Mouse (Mus musculus) embryonic facial prominence, embryonic 11.5 days (tissue): Measurements from ENCODE around the gene Sik3. TPM values are rescaled to one million over a fixed set of nuclear protein-coding genes. Genes with fewer than 3 reads are reported as not detected.
A peak's percentile ranks its signal among the peaks of the same experiment; 100 is the strongest.

ENCODE experiments used
- ATAC-seq: fragments of 200-750 bp; cut with Nextera tagmentation; replicated peaks from 2 replicates; pipeline ENCODE4 v1.8.0; 2017; ENCODE audit warnings: low read depth; ENCODE audit not compliant: insufficient number of reproducible peaks, low FRiP score, low TSS enrichment
- DNase-seq: peaks from one replicate; pipeline ENCODE4 v3.0.0-alpha.2; 2015; ENCODE audit warnings: low spot score
- H3K27ac ChIP-seq: fragments of 300-500 bp; sonication (generic); replicated peaks from 2 replicates; pipeline ENCODE4 v1.5.1; 2014; ENCODE audit warnings: mild to moderate bottlenecking, low read depth, low read length, control low read depth
- H3K27me3 ChIP-seq: fragments of 300-500 bp; sonication (generic); 2 replicates; pipeline ENCODE4 v1.6.1; 2014; ENCODE audit warnings: mild to moderate bottlenecking, low read length, moderate library complexity, mixed read lengths; ENCODE audit not compliant: control insufficient read depth, insufficient read depth
- H3K36me3 ChIP-seq: fragments of 300-500 bp; sonication (generic); replicated peaks from 2 replicates; pipeline ENCODE4 v1.6.1; 2014; ENCODE audit warnings: low read depth, mild to moderate bottlenecking, low read length, moderate library complexity, mixed read lengths; ENCODE audit not compliant: control insufficient read depth, insufficient read depth
- H3K4me1 ChIP-seq: fragments of 300-500 bp; sonication (generic); 2 replicates; pipeline ENCODE4 v1.6.1; 2014; ENCODE audit warnings: low read length, mixed read lengths; ENCODE audit not compliant: control insufficient read depth, insufficient read depth
- H3K4me2 ChIP-seq: fragments of 300-500 bp; sonication (generic); 2 replicates; pipeline ENCODE4 v1.6.1; 2014; ENCODE audit warnings: low read depth, mild to moderate bottlenecking, control low read depth, low read length, moderate library complexity
- H3K4me3 ChIP-seq: fragments of 300-500 bp; sonication (generic); 2 replicates; pipeline ENCODE4 v1.5.1; 2014; ENCODE audit warnings: low read depth, low read length, control low read depth
- H3K9ac ChIP-seq: fragments of 300-500 bp; sonication (generic); replicated peaks from 2 replicates; pipeline ENCODE4 v1.6.1; 2014; ENCODE audit warnings: mild to moderate bottlenecking, control low read depth, low read length
- H3K9me3 ChIP-seq: fragments of 300-500 bp; sonication (generic); replicated peaks from 2 replicates; pipeline ENCODE4 v1.6.1; 2016; ENCODE audit warnings: mild to moderate bottlenecking, low read length, inconsistent platforms, mixed read lengths; ENCODE audit not compliant: control insufficient read depth
- WGBS: fragments of 180-500 bp; shearing (Covaris S2); extraction: QIAGEN DNeasy Blood & Tissue Kit; methylation state at CpG from one replicate; pipeline ENCODE4 v1.1.7; 2014; 5-methylcytosine and 5-hydroxymethylcytosine counted together
- polyA plus RNA-seq: library from polyadenylated mRNA; unstranded; fragments of >200 nt; fragmentation: Nextera tagmentation; extraction: Ambion mirVana; gene quantifications from 2 replicates; pipeline ENCODE4 v1.2.1, GENCODE M21; 2014

The Sik3 gene
- polyA plus RNA-seq, 1 experiment from 2014 or later: 8.2 TPM

DNA sequence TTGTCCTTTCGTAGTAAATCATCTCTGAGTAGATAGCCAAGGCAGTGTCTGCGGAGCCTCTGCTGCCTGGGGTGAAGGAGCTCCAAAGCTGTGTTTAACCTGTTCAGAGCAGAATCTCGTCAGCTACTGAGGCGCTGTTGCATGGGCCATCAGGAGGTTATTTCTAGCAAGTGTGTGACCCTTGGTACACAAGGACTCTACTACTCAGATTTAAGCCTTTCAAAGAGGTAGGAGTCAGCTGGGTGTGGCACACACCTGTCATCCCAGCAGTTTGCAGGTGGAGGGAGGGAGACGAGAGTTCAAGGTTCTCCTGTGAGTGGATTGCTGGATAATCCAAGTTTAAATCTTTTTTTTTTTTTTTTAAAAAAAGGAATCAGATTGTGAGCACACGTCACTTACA is 7.4 kb downstream of the Sik3 start:
- 88% methylated on average over 6 of the region's 6 CpGs for WGBS
- DNase-seq: no peak

DNA sequence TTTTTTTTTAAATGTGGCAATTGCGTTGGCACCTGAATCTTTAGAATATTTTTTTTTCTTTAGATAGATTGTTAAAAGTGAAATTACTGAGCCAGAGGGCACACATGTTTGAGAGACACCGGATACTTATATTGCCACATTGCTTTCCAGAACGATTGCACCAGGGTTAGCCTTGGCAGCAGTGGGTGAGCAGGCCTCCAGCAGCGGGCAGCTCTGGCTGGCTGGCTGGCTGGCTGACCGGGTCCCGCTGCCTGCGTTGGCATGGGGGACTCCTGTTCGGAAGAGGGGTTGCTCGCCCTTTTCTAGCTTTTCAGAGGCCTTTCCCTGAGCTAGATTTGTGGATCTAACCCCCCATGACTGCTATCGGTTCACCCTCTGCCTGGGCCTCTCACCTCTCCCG is 11.0 kb downstream of the Sik3 start:
- Histone ChIP-seq H3K9me3 (no peaks in the 10 kb centered on the region), H3K27ac (no peak overlapping the region), H3K36me3 (no peaks in the 10 kb centered on the region), H3K27me3 (no peaks in the 10 kb centered on the region), H3K4me2 (no peak overlapping the region), H3K4me3 (no peak overlapping the region), H3K4me1 (no peaks in the 10 kb centered on the region), H3K9ac (no peak overlapping the region)
- WGBS: 91% methylated on average over 11 of the region's 11 CpGs
- DNase-seq (no peak), ATAC-seq (no peak)

More for the DNA sequence above, 7.4 kb downstream of the Sik3 start:
- no peak overlapping the region for H3K4me2 ChIP-seq
- peaks cover 3% of the 10 kb centered on the region; the same call in 1 of the 2 replicates for H3K4me1 ChIP-seq
- ATAC-seq: no peak
- H3K4me3 ChIP-seq: no peak overlapping the region
- no peak overlapping the region for H3K27ac ChIP-seq
- H3K27me3 ChIP-seq: no peaks in the 10 kb centered on the region
- H3K9ac ChIP-seq: no peak overlapping the region
- no peaks in the 10 kb centered on the region for H3K36me3 ChIP-seq
- no peaks in the 10 kb centered on the region for H3K9me3 ChIP-seq

DNA sequence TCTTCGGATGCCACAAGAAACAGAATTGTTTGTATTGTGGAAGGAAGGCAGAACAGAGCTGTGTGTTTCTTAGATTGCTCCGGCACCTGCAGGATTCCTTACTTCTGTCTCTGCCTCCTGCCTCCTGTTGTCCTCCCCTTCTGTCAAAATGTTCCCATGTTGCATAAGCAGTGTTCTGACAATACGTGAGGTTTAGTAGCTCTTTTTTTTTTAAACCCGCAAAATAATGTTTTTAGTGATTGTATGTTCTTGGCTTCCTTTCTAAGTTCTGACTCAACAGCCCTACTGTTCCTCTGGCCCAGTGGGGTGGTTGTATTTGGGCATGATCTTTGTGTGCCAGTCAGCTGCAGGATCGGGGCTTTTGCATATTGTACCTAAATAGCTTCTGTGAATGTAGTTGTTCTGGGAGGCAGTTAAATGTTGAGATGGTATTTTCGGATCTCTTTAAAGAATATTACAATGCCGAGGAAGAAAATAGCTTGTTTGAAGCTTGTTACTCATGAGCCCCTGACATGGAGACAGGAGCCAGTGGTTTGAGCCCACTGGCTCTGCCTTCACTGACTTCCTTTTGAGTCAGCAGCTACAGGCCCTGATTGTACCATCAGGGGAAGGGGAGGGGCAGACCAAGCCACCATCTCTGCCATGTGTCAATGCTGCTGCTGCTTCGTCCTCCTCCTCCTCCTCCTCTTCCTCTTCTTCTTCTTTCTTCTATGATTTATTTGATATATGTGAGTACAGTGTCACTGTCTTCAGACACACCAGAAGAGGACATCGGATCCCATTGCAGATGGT is 13.6 kb downstream of the Sik3 start:
- no peaks in the 10 kb centered on the region; the same call in 1 of the 2 replicates for H3K4me1 ChIP-seq
- WGBS: 88% methylated on average over 9 of the region's 9 CpGs
- no peaks in the 10 kb centered on the region for H3K9me3 ChIP-seq
- H3K4me2 ChIP-seq: no peak overlapping the region
- H3K27me3 ChIP-seq: no peaks in the 10 kb centered on the region
- H3K27ac ChIP-seq: no peak overlapping the region
- DNase-seq: no peak
- ATAC-seq: no peak
- no peaks in the 10 kb centered on the region for H3K36me3 ChIP-seq
- H3K9ac ChIP-seq: no peak overlapping the region
- H3K4me3 ChIP-seq: no peak overlapping the region

DNA sequence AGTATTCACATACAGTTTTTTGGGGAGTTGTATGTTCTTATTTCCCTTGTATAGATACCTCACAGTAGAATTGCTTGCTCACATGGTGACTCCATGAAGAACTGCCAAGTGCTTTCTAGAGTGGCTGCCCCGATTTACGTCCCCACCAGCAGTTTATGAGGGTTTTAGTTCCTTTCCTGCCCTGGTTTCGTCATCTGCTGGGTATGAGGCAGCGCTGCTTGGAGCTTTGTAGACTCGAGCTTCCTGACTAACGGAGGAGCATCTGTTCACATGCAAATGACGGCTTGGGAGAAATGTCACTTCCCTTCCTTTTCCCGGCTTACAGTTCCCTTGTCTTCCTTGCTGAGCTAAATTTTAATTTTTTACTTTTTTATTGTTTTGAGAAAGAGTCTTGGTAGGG is 15.4 kb downstream of the Sik3 start:
- H3K27ac ChIP-seq: no peak overlapping the region
- H3K4me1 ChIP-seq: peaks cover 4% of the 10 kb centered on the region; the same call in 1 of the 2 replicates
- H3K27me3 ChIP-seq: no peaks in the 10 kb centered on the region
- no peak overlapping the region for H3K4me2 ChIP-seq
- 46% methylated on average over 8 of the region's 8 CpGs for WGBS
- H3K36me3 ChIP-seq: no peaks in the 10 kb centered on the region
- DNase-seq: no peak
- no peak overlapping the region for H3K4me3 ChIP-seq
- H3K9me3 ChIP-seq: no peaks in the 10 kb centered on the region
- no peak for ATAC-seq
- no peak overlapping the region for H3K9ac ChIP-seq

DNA sequence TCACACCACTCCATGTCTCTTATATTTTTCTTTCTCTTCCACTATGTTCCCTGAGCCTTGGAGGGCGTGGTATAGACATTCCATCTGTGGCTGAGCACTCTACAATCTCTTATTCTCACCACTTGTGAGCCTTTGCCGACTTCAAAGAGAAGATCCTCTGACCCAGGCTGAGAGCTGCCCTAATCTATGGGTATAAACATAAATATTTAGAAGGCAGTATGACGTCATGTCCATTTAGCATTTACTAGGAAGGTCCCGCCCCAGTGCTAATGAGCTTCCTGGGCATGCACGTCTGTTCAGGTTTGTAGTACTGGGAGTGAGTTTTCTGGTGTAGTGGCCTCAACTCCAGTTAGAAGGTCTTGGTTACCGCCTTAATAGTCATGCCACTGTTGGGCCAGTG is 16.9 kb downstream of the Sik3 start:
- 67% methylated on average over 6 of the region's 6 CpGs for WGBS
- ATAC-seq (no peak), DNase-seq (no peak)
- Histone ChIP-seq H3K9ac (no peak overlapping the region), H3K27ac (no peak overlapping the region), H3K27me3 (no peaks in the 10 kb centered on the region), H3K4me3 (no peak overlapping the region), H3K9me3 (no peaks in the 10 kb centered on the region), H3K36me3 (no peaks in the 10 kb centered on the region), H3K4me1 (peaks cover 4% of the 10 kb centered on the region; the same call in 1 of the 2 replicates), H3K4me2 (no peak overlapping the region)

DNA sequence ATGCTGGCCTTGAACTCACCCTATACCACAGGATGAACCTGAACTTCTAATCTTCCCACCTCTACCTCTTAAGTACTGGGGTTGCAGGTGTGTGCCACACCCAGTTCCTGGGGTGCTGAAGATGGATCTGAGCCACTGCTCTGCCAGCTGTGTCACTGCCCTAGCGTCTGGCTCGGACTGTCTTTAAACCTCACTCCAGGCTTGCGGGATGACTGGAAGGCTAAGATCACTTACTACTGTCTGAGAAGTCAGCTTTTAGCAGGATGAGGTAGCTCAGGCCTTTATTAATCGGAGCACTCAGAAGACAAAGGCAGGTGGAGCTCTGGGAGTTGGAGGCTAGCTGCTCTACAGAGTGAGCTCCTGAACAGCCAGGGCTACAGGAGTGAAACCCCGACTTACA is 17.6 kb downstream of the Sik3 start:
- no peak overlapping the region for H3K27ac ChIP-seq
- no peaks in the 10 kb centered on the region for H3K36me3 ChIP-seq
- ATAC-seq (0 out of 2 replicates have a peak, but pooled peaks have one; percentile 44), DNase-seq (no peak)
- H3K4me1 ChIP-seq: peaks cover 4% of the 10 kb centered on the region; the same call in 1 of the 2 replicates
- no peak overlapping the region for H3K4me2 ChIP-seq
- no peaks in the 10 kb centered on the region for H3K27me3 ChIP-seq
- no peaks in the 10 kb centered on the region for H3K9me3 ChIP-seq
- H3K9ac ChIP-seq: no peak overlapping the region
- H3K4me3 ChIP-seq: no peak overlapping the region
- WGBS: 82% methylated on average over 5 of the region's 5 CpGs

DNA sequence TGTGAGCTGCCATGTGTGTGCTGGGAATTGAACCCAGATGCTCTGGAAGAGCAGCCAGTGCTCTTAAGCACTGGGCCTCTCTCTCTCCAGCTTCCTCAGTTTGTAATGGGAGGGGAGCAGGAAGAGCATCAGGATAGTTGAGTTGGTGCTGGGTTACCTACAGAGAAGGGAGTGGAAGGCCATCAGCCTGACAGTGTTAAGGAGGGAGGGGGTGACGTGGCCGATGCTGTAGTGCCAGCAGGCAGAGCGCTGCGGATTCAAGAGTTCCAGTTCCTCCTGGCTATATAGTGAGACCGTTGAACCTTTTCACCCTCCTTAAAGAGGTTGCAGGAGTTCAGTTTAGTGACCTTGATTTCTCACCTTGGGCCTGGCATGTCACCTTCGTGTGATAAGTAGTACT is 18.3 kb downstream of the Sik3 start:
- Histone ChIP-seq H3K4me3 (no peak overlapping the region), H3K9me3 (no peaks in the 10 kb centered on the region), H3K27ac (no peak overlapping the region), H3K4me2 (no peak overlapping the region), H3K27me3 (no peaks in the 10 kb centered on the region), H3K9ac (no peak overlapping the region), H3K36me3 (no peaks in the 10 kb centered on the region), H3K4me1 (peaks cover 4% of the 10 kb centered on the region; the same call in 1 of the 2 replicates)
- WGBS: 72% methylated on average over 6 of the region's 6 CpGs
- DNase-seq (no peak), ATAC-seq (no peak)

DNA sequence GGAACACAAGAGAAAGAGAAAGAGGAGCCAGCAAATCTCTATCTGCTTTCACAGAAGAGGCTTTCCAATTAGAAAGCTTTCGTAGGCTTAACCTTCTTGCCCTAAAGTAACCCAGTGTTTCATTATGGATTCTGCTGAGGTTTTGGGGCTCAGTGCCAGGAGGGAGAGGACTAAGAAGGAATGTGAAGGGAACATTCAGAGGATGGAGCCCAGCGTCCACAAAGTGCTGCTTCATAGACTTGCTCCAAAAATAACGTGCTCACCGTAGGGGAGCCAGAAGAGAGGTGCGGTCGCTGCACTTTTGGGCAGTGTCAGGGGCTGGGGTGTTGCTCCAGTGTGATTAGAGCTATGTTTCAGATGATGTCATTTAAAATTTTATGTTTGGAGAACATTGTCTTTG is 19.6 kb downstream of the Sik3 start:
- no peaks in the 10 kb centered on the region for H3K27me3 ChIP-seq
- no peaks in the 10 kb centered on the region for H3K9me3 ChIP-seq
- 76% methylated on average over 6 of the region's 6 CpGs for whole genome bisulfite sequencing
- H3K4me2 ChIP-seq: no peak overlapping the region
- H3K27ac ChIP-seq: no peak overlapping the region
- DNase-seq (no peak), ATAC-seq (no peak)
- H3K4me1 ChIP-seq: peaks cover 4% of the 10 kb centered on the region; the same call in 1 of the 2 replicates
- no peak overlapping the region for H3K4me3 ChIP-seq
- no peak overlapping the region for H3K9ac ChIP-seq
- H3K36me3 ChIP-seq: no peaks in the 10 kb centered on the region
